Mouse (Mus musculus) bone marrow, adult 2 months (tissue): ENCODE data around the gene Slmap. TPM values are rescaled to one million over a fixed set of nuclear protein-coding genes. Genes with fewer than 3 reads are reported as not detected.
"Not testable (repeated sequence)": the region's sequence is repeated elsewhere in the genome, so short reads cannot be mapped to it uniquely, and the experiment has no call there.

Source experiments
- H3K27ac ChIP-seq: fragments of 200-500 bp; 2 replicates; pipeline ENCODE4 v1.5.1; 2012; ENCODE audit warnings: low read depth, mild to moderate bottlenecking, control low read depth, inconsistent platforms, low read length; ENCODE audit not compliant: control insufficient read depth, poor library complexity, insufficient read depth
- H3K4me1 ChIP-seq: fragments of 200-500 bp; 2 replicates; pipeline ENCODE4 v1.6.1; 2011; ENCODE audit warnings: low read length; ENCODE audit not compliant: control insufficient read depth, insufficient read depth
- H3K4me3 ChIP-seq: fragments of 200-500 bp; replicated peaks from 2 replicates; pipeline ENCODE3; 2011; ENCODE audit warnings: mild to moderate bottlenecking, low read depth, low read length, control low read depth; ENCODE audit not compliant: control insufficient read depth
- CTCF ChIP-seq: fragments of 200-500 bp; IDR thresholded peaks from 2 replicates; pipeline ENCODE4 v1.5.1; 2011; ENCODE audit warnings: low read length, control low read depth; ENCODE audit not compliant: control insufficient read depth, insufficient read depth
- POLR2A ChIP-seq: fragments of 200-500 bp; IDR thresholded peaks from 2 replicates; pipeline ENCODE4 v1.6.1; 2011; ENCODE audit warnings: low read depth, mild to moderate bottlenecking, control low read depth, low read length, borderline replicate concordance; ENCODE audit not compliant: control insufficient read depth
- WGBS: fragments of 180-500 bp; shearing (Covaris S2); methylation state at CpG from one replicate; pipeline ENCODE4 v1.1.7; 2018; 5-methylcytosine and 5-hydroxymethylcytosine counted together
- polyA plus RNA-seq: library from polyadenylated mRNA; stranded (reverse); fragments of >200 nt; gene quantifications from 2 replicates; pipeline ENCODE4 v1.2.4, GENCODE M21; 2011; ENCODE audit warnings: low replicate concordance; ENCODE audit not compliant: missing spikeins, insufficient read depth, insufficient read length

Gene Slmap
- polyA plus RNA-seq, 1 experiment = 75.2 TPM

DNA sequence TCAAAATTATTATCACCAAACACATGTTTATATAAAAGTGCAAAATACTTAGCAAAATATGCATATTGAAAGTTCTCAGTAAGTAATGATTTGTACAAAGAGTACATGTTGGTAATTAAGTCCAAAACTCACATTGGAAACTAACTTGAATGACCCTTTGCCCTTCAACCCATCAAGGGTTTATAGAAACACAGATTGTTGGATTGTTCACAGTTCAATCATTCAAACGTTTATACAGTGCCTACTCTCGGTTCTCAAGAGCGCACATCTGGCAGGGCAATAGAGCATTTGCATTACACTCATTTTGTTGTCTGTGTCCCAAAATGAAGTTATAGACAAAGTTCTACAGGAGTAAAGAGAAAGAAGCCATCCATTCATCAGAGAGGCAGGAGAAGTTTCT is 8.8 kb downstream of the Slmap start:
- Histone ChIP-seq H3K4me1 (peaks cover 3% of the 10 kb centered on the region), H3K27ac (no peak overlapping the region), H3K4me3 (no peak overlapping the region)
- 75% methylated on average over 3 of the region's 3 CpGs for WGBS
- TF ChIP-seq POLR2A (no peak), CTCF (no peak)

DNA sequence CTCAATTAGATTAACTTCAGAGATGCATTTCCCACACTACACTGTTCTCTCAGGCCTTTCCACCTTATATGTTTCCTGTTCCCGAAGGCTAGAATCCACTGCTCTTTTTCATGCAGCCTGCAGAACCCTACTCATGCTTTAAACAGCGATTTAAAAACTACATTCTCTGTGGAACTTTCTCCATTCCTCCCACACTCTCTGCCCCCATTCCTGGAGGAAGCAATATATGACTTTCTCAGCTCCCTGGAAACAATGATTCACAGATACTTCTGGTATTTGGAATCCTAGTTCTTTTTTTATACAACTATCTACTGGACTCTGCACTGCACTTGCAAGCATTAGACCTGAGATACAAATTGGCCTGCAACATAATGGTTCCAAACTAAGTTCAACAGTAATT is 11.6 kb downstream of the Slmap start:
- no peak overlapping the region for H3K27ac ChIP-seq
- TF ChIP-seq CTCF (no peak), POLR2A (no peak)
- no peak overlapping the region for H3K4me3 ChIP-seq
- H3K4me1 ChIP-seq = peaks cover 2% of the 10 kb centered on the region
- 82% methylated on average over 2 of the region's 2 CpGs for WGBS

DNA sequence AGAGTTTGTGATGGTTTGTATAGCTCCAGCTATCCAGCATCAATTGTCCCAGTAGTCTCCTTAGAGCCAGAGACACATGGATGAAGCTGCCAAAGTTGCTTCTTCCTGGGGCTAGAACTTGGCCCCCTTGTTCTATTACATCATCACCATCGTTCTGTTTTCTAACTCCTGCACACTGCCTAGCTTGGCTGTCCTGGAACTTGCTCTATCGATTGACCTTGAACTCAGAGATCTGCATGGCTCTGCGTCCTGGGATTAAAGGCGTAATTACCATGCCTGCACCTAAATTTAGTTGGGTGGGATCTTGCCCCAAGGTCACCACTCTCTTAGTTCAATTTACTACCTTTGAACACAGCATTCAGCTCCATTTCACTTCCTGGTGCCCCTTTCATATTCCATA is 14.9 kb downstream of the Slmap start:
- WGBS = 70% methylated on average over 4 of the region's 4 CpGs
- H3K4me1 ChIP-seq = peaks cover 1% of the 10 kb centered on the region; the same call in 1 of the 2 replicates
- H3K27ac ChIP-seq = no peak overlapping the region
- H3K4me3 ChIP-seq = no peak overlapping the region
- TF ChIP-seq CTCF (no peak), POLR2A (no peak)

DNA sequence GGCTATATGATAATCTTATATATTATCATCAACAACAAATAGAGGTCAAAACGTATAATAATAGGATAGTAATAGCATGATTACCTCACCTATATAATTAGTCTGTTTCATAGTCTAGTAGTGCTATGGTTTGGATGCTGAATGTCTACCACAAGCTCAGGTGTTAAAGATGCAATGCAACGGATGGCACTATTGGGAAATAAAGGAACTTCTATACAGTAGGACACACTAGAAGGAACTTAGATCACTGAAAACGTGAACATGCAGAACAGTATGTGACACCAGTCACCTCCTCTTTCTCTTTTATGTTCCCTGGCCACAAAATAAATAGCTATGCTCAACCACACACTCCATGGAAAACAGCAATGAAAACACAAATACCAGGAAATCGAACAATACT is 16.9 kb downstream of the Slmap start:
- peaks cover 1% of the 10 kb centered on the region; the same call in 1 of the 2 replicates for H3K4me1 ChIP-seq
- no peak overlapping the region for H3K4me3 ChIP-seq
- 57% methylated on average over 4 of the region's 4 CpGs for WGBS
- H3K27ac ChIP-seq = no peak overlapping the region
- TF ChIP-seq POLR2A (no peak), CTCF (no peak)

DNA sequence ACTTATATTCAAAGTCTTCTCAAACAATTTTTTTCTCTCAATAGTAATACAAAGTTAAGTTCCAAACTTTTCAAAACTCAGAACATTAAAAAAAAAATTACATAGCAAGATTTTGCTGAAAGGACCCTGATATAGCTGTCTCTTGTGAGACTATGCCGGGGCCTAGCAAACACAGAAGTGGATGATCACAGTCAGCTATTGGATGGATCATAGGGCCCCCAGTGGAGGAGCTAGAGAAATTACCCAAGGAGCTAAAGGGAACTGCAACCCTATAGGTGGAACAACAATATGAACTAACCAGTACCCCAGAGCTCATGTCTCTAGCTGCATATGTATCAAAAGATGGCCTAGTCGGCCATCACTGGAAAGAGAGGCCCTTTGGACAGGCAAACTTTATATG is 18.5 kb downstream of the Slmap start:
- H3K4me3 ChIP-seq, H3K4me1 ChIP-seq: not testable (repeated sequence)
- H3K27ac ChIP-seq = peak overlapping the region; percentile 81; the same call in 1 of the 2 replicates
- WGBS = 21% methylated on average over 2 of the region's 2 CpGs

DNA sequence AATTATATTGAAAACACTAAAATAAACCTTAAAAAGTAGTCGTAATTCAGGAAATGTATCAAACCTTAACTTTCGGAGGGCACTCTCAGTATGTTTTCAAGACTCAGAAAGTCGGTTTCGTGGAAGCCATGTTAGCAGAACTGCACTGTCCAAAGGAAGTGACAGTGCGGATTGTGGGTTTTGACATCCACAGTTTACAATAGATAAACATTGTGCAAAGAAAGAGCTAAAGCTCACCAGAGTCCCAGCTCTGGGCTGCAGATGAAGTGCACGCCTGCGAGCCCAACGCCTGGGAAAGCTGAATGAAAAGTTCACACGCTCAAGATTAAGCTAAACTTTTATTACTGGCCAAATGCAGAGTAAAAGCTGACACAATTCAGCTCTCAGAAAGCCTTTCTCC is 18.9 kb downstream of the Slmap start:
- H3K4me1 ChIP-seq = peaks cover 3% of the 10 kb centered on the region
- 6% methylated on average over 9 of the region's 9 CpGs for WGBS
- peak overlapping the region; percentile 81; the same call in 1 of the 2 replicates for H3K27ac ChIP-seq
- no peak overlapping the region for H3K4me3 ChIP-seq
- TF ChIP-seq CTCF (no peak), POLR2A (no peak)

DNA sequence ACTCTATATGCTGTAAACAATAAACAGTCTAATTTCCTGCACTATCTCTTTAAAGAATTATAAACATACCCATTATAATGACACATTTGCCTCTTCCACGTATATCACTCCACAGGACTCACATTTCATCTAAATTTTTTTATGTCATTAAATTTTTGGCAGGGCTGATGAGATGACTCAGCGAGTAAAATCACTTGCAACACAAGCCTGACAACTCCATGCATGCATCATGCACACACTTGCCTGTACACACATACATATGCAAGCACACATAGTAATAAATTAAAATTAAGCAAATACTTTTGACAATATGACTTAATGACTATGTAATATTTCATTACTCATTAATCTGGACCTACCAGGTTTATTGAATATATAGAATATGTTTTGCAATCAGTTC is 24.2 kb downstream of the Slmap start:
- TF ChIP-seq CTCF = no peak
- no peak for TF ChIP-seq POLR2A
- Histone ChIP-seq H3K4me3 (no peak overlapping the region), H3K27ac (no peak overlapping the region), H3K4me1 (peaks cover 1% of the 10 kb centered on the region)
- WGBS = 55% methylated on average over 2 of the region's 2 CpGs

DNA sequence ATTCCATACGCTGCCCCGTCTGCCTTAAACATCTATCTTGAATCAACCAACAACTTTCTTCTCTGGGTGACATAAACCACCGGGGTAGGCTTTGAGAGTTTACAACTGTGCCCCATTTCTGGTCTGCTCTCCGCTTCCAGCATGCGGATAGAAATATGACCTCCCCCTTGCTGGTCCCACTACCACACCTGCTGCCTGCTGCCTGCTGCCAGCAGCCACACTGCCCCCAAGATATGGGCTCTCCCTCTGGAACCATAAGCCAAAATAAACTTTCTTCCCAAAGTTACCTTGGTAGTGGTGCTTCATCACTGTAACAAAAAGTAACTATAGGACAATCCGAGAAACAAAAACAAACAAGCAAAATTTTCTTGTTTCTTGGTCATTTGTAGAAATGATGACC is 26.6 kb downstream of the Slmap start:
- WGBS = 94% methylated on average over 6 of the region's 6 CpGs
- no peak overlapping the region for H3K4me3 ChIP-seq
- no peak overlapping the region for H3K27ac ChIP-seq
- H3K4me1 ChIP-seq = peaks cover 1% of the 10 kb centered on the region
- no peak for TF ChIP-seq CTCF
- no peak for TF ChIP-seq POLR2A

DNA sequence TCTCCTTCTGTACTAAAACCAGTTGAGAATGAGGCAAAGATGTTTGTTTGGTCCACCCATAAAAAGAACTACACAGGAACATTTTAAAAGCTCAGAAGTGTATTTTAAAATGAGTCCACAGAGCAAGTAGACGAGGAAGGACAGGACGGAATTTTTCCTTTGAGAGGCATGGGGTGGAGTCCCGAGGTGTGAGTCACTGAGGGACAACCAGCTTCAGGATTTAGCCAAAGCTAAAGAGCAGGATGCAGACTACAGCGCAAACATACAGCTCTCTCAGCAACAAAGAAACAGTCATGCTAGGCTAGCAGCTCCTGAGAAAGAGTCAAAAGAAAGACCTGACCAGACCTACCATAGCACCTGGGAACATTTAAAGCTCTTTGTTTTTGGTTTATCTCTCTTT is 27.4 kb downstream of the Slmap start:
- Histone ChIP-seq H3K4me1 (peaks cover 1% of the 10 kb centered on the region), H3K4me3 (no peak overlapping the region), H3K27ac (no peak overlapping the region)
- no peak for TF ChIP-seq CTCF
- no peak for TF ChIP-seq POLR2A
- WGBS = 82% methylated on average over 4 of the region's 4 CpGs
